Mouse (Mus musculus): ENCODE results near the gene Pou2f2. TPM values are rescaled to one million over a fixed set of nuclear protein-coding genes. Genes with fewer than 3 reads are reported as not detected.

Gene Pou2f2
- polyA plus RNA-seq, 1 experiment = 16.8 TPM

GRCm38 (mm10) chr7:25089875-25090274 lies 89.7 kb downstream of the Pou2f2 start:
- Histone ChIP-seq H3K4me1 (ENCODE audit: control insufficient read depth, insufficient read depth, low read length) (peaks cover under 1% of the 10 kb centered on the region; the same call in 1 of the 2 replicates), H3K27ac (ENCODE audit: control insufficient read depth, insufficient read depth, low read depth, low read length, poor library complexity) (no peak overlapping the region), H3K4me3 (replicated peaks; ENCODE audit: control insufficient read depth, low read depth, low read length) (no peak overlapping the region)
- TF ChIP-seq CTCF (IDR thresholded peaks at IDR 0.05; ENCODE audit: control insufficient read depth, insufficient read depth, low read length) = no peak
- no peak for TF ChIP-seq POLR2A (IDR thresholded peaks at IDR 0.05; ENCODE audit: borderline replicate concordance, control insufficient read depth, low read depth, low read length)
- 74% methylated on average over 10 of the region's 10 CpGs for WGBS

DNA sequence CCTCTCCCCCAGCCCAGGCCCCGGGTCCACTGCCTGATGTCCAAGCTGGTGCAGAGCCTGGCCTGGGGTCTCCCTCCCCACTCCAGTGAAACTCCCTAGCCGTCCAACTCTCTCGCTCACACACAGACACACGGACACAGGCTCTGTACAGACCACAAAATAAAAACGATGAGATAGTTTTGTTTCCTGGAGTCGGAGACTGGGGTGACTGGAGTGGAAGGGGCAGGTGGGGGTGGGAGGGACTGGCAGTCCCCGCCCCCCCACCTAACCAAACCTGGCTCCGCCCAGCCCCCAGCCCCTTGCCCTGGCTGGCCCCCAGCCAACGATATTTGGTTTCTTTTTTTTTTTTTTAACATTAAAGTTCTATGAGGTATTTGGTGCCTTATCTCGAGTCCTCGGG lies 90.6 kb downstream of the Pou2f2 start:
- H3K27ac ChIP-seq (ENCODE audit: control insufficient read depth, insufficient read depth, low read depth, low read length, poor library complexity) = no peak overlapping the region
- no peak overlapping the region for H3K4me3 ChIP-seq (replicated peaks; ENCODE audit: control insufficient read depth, low read depth, low read length)
- WGBS = 14% methylated on average over 11 of the region's 11 CpGs
- peaks cover 2% of the 10 kb centered on the region; the same call in 1 of the 2 replicates for H3K4me1 ChIP-seq (ENCODE audit: control insufficient read depth, insufficient read depth, low read length)
- TF ChIP-seq POLR2A (IDR thresholded peaks at IDR 0.05; ENCODE audit: borderline replicate concordance, control insufficient read depth, low read depth, low read length) = no peak
- no peak for TF ChIP-seq CTCF (IDR thresholded peaks at IDR 0.05; ENCODE audit: control insufficient read depth, insufficient read depth, low read length)

DNA sequence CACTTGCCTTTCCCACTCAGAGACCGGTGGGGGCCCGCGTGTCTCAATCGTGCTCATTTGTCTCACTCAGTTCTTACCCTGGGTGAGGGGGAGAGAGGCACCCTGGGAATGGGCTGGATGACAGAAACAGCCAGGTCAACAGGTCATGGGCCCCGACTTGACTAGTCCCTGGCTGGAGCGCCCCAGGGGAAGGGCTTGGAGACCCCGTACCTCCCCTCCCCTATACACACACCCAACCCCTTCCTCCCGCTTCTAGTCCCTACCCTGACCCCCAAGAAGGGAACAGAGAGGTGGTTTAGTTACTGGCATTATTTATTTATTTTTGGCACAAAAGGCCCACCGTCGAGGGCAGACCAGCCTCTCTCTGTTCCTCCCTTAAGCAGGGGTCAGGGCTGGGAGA lies 91.0 kb downstream of the Pou2f2 start:
- WGBS = 30% methylated on average over 10 of the region's 10 CpGs
- H3K27ac ChIP-seq (ENCODE audit: control insufficient read depth, insufficient read depth, low read depth, low read length, poor library complexity) = no peak overlapping the region
- H3K4me3 ChIP-seq (replicated peaks; ENCODE audit: control insufficient read depth, low read depth, low read length) = no peak overlapping the region
- peaks cover 4% of the 10 kb centered on the region; the same call in 1 of the 2 replicates for H3K4me1 ChIP-seq (ENCODE audit: control insufficient read depth, insufficient read depth, low read length)
- TF ChIP-seq CTCF (IDR thresholded peaks at IDR 0.05; ENCODE audit: control insufficient read depth, insufficient read depth, low read length) = no peak

DNA sequence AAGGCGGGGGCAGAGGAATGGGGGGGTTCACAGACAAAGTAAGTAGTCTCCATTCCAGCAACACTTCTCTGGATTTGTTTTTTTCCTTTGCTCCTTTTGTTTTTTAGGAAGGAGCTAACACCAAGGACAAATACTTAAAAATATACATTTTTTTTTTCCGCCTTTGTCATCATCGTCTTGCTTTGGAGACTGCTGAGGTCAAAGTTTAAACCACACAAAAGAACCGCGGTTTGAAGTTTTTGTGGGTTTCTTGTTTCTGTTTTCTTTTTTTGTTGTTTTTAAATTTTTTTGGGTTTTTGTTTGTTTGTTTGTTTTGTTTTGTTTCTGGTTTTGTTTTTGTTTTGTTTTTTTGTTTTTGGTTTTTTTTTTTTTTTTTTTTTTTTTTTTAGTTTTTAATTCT lies 91.6 kb downstream of the Pou2f2 start:
- TF ChIP-seq POLR2A (IDR thresholded peaks at IDR 0.05; ENCODE audit: borderline replicate concordance, control insufficient read depth, low read depth, low read length) = no peak
- TF ChIP-seq CTCF (IDR thresholded peaks at IDR 0.05; ENCODE audit: control insufficient read depth, insufficient read depth, low read length) = no peak
- Histone ChIP-seq H3K4me1 (ENCODE audit: control insufficient read depth, insufficient read depth, low read length) (peaks cover 4% of the 10 kb centered on the region; the same call in 1 of the 2 replicates), H3K27ac (ENCODE audit: control insufficient read depth, insufficient read depth, low read depth, low read length, poor library complexity) (no peak overlapping the region), H3K4me3 (replicated peaks; ENCODE audit: control insufficient read depth, low read depth, low read length) (no peak overlapping the region)
- 20% methylated on average over 5 of the region's 5 CpGs for WGBS

- peaks cover 4% of the 10 kb centered on the region; the same call in 1 of the 2 replicates for H3K4me1 ChIP-seq (ENCODE audit: control insufficient read depth, insufficient read depth, low read length)
- TF ChIP-seq CTCF (IDR thresholded peaks at IDR 0.05; ENCODE audit: control insufficient read depth, insufficient read depth, low read length) (no peak), POLR2A (IDR thresholded peaks at IDR 0.05; ENCODE audit: borderline replicate concordance, control insufficient read depth, low read depth, low read length) (no peak)
- no peak overlapping the region for H3K4me3 ChIP-seq (replicated peaks; ENCODE audit: control insufficient read depth, low read depth, low read length)
- 39% methylated on average over 10 of the region's 10 CpGs for WGBS
- H3K27ac ChIP-seq (ENCODE audit: control insufficient read depth, insufficient read depth, low read depth, low read length, poor library complexity) = no peak overlapping the region
Measured at GRCm38 (mm10) chr7:25087256-25087912, 92.1 kb downstream of the Pou2f2 start.

GRCm38 (mm10) chr7:25086656-25087055 lies 92.9 kb downstream of the Pou2f2 start:
- H3K27ac ChIP-seq (ENCODE audit: control insufficient read depth, insufficient read depth, low read depth, low read length, poor library complexity) = no peak overlapping the region
- whole genome bisulfite sequencing = 36% methylated on average over 3 of the region's 3 CpGs
- peaks cover 4% of the 10 kb centered on the region; the same call in 1 of the 2 replicates for H3K4me1 ChIP-seq (ENCODE audit: control insufficient read depth, insufficient read depth, low read length)
- no peak for TF ChIP-seq CTCF (IDR thresholded peaks at IDR 0.05; ENCODE audit: control insufficient read depth, insufficient read depth, low read length)
- TF ChIP-seq POLR2A (IDR thresholded peaks at IDR 0.05; ENCODE audit: borderline replicate concordance, control insufficient read depth, low read depth, low read length) = no peak
- no peak overlapping the region for H3K4me3 ChIP-seq (replicated peaks; ENCODE audit: control insufficient read depth, low read depth, low read length)

- H3K27ac ChIP-seq (ENCODE audit: control insufficient read depth, insufficient read depth, low read depth, low read length, poor library complexity) = peak overlapping the region; percentile 24; the same call in 1 of the 2 replicates
Measured at GRCm38 (mm10) chr7:25084621-25085020, 94.9 kb downstream of the Pou2f2 start.

DNA sequence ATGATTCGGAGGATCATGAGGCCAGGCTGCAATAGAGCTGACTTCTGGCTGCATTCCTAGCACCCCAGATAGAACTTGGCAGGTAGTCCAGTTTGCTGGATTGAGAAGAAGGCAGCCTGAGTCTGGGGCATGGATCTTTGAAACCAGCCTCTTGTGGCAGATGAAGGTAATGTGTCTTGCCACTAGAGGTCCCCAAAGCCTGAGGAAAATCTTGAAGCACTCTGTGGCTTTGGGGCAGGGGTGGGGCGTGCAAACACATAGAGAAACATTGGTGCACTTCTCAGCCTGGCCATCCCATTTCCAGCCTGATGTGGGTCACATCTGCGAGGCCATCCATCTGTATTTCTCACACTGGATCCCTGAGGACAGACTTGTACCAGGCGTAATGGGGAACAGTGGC lies 97.0 kb downstream of the Pou2f2 start:
- Histone ChIP-seq H3K4me1 (ENCODE audit: control insufficient read depth, insufficient read depth, low read length) (peaks cover 6% of the 10 kb centered on the region; the same call in 1 of the 2 replicates), H3K27ac (ENCODE audit: control insufficient read depth, insufficient read depth, low read depth, low read length, poor library complexity) (no peak overlapping the region), H3K4me3 (replicated peaks; ENCODE audit: control insufficient read depth, low read depth, low read length) (no peak overlapping the region)
- WGBS = 52% methylated on average over 4 of the region's 4 CpGs
- peak; percentile 55 for TF ChIP-seq CTCF (IDR thresholded peaks at IDR 0.05; ENCODE audit: control insufficient read depth, insufficient read depth, low read length)
- TF ChIP-seq POLR2A (IDR thresholded peaks at IDR 0.05; ENCODE audit: borderline replicate concordance, control insufficient read depth, low read depth, low read length) = no peak

More at GRCm38 (mm10) chr7:25084621-25085020, 94.9 kb downstream of the Pou2f2 start:
- 27% methylated on average over 5 of the region's 5 CpGs for WGBS
- Histone ChIP-seq H3K4me3 (replicated peaks; ENCODE audit: control insufficient read depth, low read depth, low read length) (no peak overlapping the region), H3K4me1 (ENCODE audit: control insufficient read depth, insufficient read depth, low read length) (peaks cover 4% of the 10 kb centered on the region; the same call in 1 of the 2 replicates)
- no peak for TF ChIP-seq CTCF (IDR thresholded peaks at IDR 0.05; ENCODE audit: control insufficient read depth, insufficient read depth, low read length)
- TF ChIP-seq POLR2A (IDR thresholded peaks at IDR 0.05; ENCODE audit: borderline replicate concordance, control insufficient read depth, low read depth, low read length) = no peak
